Mouse (Mus musculus): ENCODE measurements around the gene Elavl1.

Gene Elavl1

DNA sequence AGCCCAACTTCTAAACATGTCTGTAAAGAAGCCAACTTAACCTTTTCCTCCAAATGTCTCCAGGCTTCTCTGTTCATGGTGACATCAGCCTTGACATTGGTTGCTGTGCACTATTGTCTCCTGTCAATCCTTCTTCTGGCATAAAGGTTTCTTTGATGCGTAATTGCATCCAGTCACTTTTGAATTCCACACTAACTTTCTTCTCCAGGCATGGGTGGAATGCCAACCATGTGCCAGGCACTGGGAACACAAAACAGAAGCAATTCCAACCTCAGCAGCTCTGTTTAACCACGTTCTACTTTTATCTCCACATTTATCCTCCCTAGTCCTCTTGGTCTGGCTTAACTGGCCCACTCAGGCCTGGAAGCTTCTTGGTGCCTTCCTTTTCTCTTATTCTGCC is 4.2 kb downstream of the Elavl1 start:
- in situ Hi-C loops (cut with MboI, MseI): no loop called here

DNA sequence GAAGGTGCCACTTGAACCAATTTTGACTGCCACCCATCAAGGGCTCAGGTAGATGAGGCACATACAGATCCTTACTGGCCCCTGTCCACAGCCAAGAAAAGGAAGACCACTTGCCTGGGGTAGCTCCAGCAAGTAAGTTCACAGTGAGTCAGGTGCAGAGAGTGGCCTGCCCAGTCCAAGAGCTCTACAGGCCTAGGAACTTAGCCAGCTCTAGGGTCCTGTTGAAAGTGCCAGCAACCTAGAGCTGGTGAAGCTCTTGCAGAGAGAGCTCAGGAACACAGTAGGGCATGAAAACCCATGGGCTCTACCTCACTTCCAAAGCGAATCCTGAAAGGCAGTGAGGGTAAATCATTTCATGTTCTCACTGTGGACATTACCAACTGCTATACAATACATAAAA is 4.8 kb downstream of the Elavl1 start:
- in situ Hi-C loops (cut with MboI, MseI): no loop called here

DNA sequence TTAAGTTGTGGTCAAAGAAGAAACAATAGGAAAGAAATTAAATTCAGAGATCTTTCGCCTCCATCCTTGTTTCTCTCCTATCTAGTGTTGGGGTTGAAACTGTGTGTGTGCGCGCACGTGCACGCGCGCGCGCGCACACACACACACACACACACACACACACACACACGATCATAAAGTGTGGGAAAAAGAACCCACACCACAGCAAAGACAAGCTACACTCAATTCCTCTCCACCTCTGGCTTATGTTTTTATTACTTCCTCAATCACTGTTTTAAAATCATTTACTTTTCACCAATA is 5.7 kb downstream of the Elavl1 start:
- in situ Hi-C loops (cut with MboI, MseI): no loop called here

DNA sequence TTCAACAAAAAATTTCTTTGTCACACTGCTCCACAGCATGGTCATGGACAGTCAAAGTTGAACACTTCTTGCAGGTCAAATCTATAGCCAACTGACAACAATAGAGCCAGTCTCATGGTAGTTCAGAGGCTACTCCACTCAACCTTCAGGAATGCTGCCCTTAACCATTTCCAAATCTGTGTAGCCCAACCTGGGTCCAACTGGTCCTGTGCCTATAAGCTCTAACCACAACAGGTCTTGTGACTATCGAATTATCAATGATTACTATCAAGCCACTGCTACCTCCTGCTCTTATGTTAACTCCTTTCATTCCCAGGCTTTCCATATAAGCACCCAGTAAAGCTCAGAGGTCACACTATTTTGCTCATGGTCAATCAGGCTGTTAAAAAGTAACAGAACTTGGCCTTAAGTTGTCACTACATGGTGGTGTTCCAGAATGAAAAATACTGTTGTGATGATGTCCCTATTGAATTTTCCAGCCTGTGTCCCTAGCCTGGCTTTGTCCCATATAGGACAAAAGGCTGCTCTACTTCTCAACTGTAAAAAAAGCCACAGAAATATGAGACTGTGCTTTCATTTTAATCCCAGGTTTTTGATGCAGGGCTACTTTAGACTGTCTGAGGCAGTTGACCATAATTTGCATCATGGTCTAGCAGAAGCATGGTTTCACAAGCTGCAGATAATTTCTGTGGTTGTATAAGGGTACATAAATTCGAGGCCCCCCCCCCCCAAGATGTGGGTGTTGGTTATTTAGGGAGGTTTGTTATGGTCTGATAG is 6.2 kb downstream of the Elavl1 start:
- in situ Hi-C loops (cut with MboI, MseI): no loop called here

DNA sequence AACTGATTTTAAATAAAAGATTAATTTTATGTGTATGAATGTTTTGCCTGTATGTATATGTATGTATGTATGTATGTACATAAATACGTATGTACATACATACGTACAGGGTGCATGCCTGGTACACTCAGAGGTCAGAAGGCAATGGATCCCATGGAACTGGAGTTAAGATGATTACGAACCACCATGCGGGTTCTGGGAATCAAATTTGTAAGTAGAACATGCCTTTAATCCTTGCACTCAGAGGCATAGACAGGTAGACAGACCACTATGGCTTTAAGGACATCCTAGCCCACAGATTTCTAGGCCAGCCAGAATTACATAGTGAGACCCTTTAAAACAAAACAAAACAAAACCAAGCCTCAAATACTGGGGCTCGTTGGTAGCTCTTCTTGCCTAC is 7.1 kb downstream of the Elavl1 start:
- in situ Hi-C loops (cut with MboI, MseI): no loop called here

DNA sequence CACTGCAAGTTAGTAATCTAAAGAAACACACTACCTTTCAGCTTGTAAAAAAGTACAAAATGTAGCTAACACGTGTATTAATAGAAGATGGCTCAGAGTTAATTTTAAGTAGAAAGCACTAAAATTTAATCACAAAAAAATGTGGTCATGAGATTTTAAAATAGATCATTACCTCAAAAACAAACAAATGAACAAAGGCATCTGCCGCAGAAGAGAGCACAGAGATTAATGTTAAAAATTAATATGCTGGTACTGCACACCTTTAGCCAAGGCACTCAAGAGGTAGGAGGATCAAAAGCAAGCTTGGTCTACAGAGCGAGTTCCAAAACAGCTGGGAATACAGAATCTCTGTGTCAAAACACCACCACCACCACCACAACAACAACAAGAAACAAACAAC is 10.4 kb downstream of the Elavl1 start:
- in situ Hi-C loops (cut with MboI, MseI): no loop called here

DNA sequence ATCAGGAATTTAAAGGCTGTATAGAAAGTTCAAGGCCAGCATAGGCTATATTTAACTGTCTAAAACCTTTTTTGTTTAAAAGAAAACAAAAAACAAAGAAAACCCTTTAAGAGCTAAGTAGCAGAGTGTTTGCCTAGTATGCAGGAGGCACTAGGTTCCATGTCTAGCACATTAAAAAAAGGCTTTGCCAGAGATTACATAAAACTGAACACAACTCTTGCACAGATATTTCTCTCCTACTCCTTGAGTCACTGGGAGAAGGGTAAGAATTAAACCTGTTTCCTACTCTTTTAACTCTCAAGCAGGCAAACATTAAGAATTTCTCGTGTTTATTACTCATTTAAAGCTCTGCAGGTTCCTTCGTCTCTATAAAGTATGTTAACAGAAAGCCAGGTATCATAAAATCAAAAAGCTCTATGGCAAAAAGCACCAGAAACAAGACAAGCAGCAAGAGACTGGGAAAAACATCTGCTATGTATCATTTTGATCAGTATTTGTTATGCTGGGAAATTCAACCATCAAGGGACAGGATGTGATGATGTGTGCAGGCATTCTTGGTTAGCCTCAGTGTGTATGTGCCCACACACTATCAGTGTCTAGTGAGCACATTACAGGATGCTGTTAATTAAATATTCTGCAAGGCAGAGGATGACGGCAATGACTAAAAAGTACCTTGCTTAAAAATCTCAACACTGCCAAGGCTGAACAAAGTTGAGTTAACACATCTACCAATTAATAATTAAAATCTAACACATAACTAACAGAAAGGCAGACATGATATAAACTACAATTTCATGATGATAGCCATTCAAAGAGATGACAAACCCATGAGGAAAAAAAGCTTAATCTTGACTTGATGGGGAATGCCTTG is 11.7 kb downstream of the Elavl1 start:
- in situ Hi-C loops (cut with MboI, MseI): no loop called here

DNA sequence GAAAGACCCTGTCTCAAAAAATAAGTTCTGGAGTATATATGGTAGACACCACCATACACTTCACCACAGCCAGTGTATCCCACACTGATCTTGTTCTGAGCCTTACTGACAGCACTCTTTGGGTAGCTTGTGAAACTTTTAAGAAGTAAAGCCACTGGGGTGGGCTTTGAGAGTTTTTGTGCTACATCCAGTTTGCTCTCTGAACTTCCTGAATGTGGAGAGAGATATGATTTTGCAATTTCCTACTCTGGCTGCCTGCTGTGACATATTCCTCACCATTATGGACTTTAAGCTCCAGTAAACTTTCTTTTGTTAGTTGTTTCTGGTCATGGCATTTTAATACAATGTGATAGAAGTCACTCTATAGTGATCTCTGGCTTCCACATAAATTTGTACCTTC is 13.1 kb downstream of the Elavl1 start:
- in situ Hi-C loops (cut with MboI, MseI): no loop called here

DNA sequence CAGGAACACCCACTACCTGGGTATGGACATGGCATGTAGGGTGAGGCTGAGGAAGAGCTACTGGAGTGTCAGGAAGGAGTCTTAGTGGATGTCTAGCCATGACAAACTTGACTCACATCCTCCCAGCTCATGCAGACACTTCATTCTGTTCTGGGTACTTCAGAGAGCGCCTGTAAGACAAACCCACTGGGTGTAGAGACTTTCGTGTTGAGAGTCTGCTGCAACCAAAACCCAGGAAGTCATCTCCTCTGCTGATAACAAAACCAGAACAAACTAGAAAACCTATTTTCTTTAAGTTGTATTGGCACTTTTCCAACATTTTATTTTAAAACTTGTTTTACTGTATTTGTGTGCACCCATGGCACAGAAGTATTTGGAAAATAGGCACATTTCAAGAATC is 19.4 kb downstream of the Elavl1 start:
- in situ Hi-C loops (cut with MboI, MseI): no loop called here

DNA sequence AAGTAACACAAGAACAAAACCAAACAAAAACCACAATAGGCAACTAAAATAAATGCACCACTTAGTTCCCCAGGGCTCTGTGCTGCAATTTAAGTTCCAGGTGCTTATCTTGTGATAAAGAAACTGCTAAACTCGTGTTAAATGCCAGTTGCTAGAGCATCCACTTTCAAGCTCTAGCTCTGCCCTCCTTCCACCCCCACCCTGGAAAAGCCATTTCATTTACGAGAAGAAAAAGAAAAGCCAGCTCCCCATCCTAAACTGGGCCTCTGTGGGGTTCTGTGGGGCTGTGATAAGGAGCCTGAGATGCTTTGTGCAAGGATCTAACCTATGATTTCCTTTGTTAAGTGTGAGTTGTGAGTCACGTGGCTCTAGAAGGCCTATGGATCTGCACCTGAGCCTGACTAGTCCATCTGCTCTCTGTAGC is 21.1 kb downstream of the Elavl1 start:
- in situ Hi-C loops (cut with MboI, MseI): no loop called here

DNA sequence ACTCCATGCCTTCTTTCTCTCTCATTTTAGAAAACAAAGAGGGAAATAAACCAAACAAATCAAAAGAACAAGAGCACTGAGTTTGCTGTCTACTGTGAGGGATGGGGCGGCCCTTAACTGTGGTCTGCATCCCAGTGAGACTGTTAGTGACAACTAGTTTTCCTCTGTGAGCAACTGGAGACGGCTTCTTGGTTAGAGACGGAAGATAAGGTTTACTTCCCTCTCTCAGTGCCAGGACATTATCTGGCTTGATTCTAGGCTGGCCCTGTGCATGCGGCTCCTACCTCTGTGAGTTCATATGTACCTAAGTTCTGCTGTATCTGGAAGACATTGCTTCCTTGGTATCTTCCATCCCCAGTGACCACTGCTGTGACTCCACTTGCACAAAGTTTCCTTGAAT is 27.4 kb downstream of the Elavl1 start:
- in situ Hi-C loops (cut with MboI, MseI): no loop called here

DNA sequence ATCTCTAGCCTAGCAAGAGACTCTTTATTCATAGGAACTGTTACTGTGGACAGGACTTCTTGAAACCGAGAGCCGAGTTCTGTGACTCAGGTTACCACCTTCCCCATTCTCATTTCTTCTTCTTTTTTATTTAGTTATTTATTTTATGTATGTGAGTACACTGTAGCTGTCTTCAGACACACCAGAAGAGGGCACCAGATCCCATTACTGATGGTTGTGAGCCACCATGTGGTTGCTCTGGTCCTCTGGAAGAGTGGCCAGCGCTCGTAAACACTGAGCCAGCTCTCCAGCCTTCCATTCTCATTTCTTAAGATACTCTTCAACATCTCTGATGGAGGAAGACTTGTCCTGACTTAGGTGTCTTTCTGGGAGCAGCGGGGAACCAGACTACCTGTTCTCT is 32.5 kb downstream of the Elavl1 start:
- in situ Hi-C loops (cut with MboI, MseI): no loop called here

DNA sequence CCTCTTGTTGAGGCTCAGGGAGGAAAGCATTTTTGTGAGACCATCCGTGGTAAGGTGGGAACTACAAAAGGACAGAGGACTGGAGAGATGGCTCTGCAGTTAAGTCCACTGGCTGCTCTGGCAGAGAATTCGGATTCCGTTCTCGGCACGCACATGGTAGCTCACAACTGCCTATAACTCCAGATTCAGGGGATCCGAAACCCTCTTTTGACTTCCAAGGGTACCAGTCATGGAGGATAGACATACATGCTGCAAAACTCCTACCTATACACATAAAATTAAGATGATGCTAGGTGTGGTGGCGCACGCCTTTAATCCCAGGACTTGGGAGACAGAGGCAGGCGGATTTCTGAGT is 49.1 kb downstream of the Elavl1 start:
- in situ Hi-C loops (cut with MboI, MseI): no loop called here

DNA sequence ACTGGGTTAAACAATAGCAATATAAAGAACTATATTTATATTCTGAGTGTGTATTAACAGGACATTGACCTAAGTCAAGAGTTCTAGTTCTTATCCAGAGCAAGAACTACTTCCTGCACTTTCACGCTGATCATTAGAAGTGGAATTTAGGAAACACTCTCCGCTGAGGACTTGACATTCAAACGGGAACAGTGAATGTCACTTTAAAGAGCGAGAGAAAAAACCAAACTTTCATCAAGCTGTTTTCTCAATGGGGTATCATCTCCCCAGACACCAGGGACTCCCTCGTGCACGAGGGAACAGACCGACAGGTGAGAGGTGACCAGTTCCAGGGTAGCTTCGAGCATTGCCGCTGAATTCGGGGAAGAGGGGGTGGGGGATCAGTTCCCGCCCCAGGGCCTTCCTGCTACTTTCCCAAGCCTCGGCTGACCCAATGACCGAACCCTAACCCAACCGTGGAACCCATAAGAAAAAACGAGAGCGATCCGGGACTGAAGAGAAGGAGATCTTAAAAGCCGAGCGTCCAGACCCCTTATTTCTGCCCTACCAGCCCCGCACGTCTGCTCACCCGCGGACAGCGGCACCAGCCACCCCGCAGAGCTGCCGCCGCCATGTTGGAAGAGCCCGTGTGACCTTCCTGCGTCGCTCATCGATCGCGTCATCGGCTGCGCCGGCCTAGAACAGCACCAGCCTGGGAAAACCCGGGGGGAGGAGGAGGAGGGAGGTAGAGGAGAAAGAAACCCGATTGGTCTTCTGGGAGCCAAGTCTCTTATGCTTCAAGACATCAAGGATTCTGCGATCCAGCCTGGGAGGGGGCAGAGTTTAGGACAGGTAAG is 49.7 kb downstream of the Elavl1 start, which contains the start of gene Timm44:
Gene Timm44, minus strand, starts transcription at position 639 of the 836 bp plus-strand sequence.
- in situ Hi-C loops (cut with MboI, MseI): no loop called here

DNA sequence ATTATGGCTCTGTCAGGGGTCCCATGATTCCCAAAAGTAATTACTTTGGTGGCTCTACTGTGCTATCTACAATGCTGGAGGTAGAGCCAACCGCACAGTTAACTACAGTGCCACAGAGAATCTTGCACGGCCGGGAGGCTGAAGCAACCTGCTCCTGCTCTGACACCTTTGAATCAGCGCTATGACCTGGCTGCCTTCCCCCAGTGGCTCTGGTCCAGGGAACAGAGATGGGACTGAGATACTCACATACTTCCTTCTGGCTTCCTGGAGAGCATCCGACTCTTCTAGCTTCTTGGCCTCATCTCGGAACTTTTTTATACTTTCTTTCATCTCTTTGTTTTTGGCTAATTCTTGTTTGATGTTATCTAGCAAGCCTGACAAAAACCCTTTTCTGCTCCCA is 55.6 kb downstream of the Elavl1 start:
- in situ Hi-C loops (cut with MboI, MseI): no loop called here

DNA sequence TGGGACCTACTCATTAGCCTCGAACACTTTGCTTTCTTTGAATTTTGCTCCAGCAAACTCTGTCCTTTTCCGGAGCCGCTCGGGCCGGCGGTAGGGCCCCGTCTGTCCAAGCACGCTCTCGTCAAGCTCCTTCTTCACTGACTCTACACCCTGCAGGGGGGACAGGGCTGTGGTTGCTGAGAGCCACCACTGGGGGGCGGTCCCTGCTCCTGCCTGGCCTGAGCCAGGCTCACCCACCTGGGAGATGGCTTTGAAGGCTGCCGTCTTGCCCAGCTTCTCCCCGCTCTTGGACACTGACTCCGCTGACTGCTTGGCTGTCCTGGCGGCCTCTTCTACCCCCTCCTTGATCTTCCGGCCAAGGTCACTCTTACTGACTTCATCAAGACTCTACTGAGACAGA is 57.6 kb downstream of the Elavl1 start:
- in situ Hi-C loops (cut with MboI, MseI): no loop called here

DNA sequence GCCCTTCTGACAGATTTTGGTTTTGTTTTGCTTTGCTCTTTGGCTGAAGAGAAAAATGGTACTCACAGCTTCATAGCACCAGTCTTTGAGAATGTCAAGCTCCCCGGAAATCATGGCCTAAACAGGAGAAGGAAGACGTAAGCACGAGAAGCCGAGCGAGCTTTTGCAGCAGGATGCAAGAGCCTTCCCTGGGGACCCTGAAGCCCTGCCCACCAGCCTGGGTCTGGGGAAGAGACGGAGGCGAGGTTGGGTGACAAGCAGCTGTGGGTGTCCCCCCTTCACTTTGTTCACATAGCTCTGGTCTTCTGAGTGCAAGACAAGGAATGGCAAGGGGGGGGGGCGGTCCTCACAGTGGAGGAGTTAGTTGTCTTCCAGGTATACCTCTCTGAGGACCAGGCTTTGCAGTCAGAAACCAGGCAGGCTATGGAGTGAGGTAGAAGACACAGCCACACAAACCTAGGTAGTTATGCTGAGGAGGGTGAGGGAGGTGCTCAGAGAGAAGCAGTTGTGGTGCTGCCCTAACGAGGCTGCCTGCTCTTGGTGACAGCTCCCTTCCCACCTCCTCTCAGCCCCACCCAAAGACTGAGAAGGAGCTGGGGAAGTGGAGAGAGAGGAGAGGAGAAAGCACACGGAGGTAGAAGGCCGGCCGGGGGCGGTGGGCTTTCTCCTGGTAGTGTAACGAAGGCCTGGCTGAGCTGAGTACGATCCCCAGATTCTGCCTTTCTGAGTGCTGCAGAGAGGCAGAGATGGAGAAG is 59.9 kb downstream of the Elavl1 start:
- in situ Hi-C loops (cut with MboI, MseI): no loop called here

DNA sequence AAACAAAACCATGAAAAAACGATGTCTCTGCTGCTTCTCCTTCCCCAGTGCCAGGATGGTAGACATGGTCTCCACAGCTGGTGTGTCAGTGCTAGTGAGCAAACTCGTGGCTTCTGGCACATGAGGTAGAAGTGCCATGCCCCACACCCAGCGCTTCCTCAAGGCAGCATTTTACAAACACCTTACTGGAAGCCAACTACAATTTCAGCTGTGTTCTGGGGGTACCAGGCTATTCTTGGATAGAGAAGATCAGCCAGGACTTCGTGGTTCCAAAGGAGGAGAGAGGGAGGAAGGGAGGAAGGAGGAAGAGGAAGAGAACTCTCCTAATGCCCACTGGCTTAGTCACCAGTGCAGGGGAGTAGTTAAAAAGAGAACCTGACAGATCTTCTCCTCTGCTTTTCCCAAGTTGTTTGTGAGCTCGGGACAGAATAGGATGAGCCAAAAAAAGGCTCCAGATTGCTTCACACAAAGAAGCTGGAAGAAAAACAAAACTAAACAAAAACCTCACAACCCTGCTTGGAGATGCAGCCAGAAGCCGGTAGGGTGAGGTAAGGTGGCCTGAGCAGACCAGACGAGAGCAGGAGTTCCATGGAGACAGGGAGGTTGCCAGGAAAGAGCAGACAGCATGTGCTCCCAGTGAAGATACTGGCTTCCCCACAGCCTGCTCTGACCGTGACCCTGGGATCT is 62.0 kb downstream of the Elavl1 start:
- in situ Hi-C loops (cut with MboI, MseI): no loop called here

DNA sequence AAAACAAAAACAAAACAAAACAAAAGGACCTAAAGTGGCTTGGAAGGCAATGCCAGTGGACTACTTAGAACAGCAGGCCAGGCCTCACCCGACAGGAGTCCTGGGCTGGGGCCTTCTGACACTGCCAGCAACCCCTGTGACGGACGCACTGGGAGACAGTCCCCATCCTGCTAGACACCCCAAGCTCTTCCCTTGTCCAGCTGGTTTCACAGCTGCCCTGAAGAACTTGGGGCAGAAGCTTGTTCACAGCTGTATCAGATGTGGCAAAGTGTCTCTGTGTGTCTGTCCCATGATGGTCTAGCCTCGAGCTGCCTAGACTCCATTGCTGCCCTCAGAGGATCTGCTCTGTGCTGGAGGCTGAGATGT is 65.4 kb downstream of the Elavl1 start:
- in situ Hi-C loops (cut with MboI, MseI): no loop called here

DNA sequence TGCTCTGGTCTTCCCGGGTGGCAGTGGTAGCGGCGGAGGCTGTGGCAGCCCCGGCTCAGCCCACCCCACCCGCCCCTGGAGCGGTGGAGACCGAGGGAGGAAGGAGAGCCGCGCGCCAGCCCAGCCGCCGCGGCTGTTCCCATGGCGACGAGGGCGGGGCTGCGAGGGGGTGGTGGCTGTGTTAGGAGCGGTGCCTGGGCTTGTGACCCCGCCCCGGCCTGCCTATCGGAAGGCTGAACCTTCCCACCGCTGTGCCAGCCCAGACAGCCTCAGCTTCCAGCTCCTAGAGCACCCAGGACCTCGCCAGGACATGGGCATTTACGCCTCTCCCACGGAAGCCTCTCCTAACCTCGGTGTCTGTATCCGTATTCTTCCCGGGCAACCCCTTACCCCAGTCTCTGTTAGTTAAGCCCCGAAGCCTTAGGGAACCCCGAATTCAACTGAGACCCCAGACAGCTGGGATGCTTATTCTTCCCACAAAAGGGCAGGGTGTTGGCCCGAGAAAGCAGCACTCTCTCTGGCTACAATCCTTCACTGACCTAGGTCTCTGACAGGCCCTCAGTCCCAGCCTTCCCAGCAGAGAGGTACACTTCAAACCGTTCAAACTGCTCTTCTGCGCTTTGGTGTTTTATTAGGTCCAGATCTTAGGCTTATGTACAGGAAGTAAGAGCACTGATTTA is 65.9 kb downstream of the Elavl1 start, which contains the start of gene Ctxn1:
Gene Ctxn1, minus strand, starts transcription at position 150 of the 680 bp plus-strand sequence.
- in situ Hi-C loops (cut with MboI, MseI): no loop called here

Measured in T-helper 1 cell (primary cell).